ENCODE assay signal across 17 mouse cellular contexts in genomic region chr1:179551921-179552320, GRCm38 (mm10). TPM values are rescaled to one million over a fixed set of nuclear protein-coding genes. Genes with fewer than 3 reads are reported as not detected.
A peak's percentile ranks its signal among the peaks of the same experiment; 100 is the strongest.
DNase-seq lines count a peak whose midpoint lies in the region; ATAC-seq and TF ChIP-seq lines count a peak whose summit lies in the region.
"Had no signal": no experiment of that assay in that cellular context is flagged by ENCODE, and none has a peak within 500 bp of the region (broad histone marks: within the 10 kb centered on the region; RNA-seq: fewer than 3 reads in every experiment).

No protein-coding gene starts in this region.

- no peak overlapping the region for H3K9ac ChIP-seq in heart, adult 2 months (ENCODE audit: low read depth, low read length)
- no peak overlapping the region for H3K9ac ChIP-seq in lung, postnatal 0 days (replicated peaks; ENCODE audit: low read depth)
- H3K9ac ChIP-seq in liver, embryonic 12.5 days = peak overlapping the region; percentile 56
- H3K9ac ChIP-seq: limb, embryonic 15.5 days had no signal

- peak overlapping the region; percentile 36 for H3K27ac ChIP-seq in heart, adult 2 months
- peak overlapping the region; percentile 76 for H3K27ac ChIP-seq in lung, postnatal 0 days (ENCODE audit: low read length)
- H3K27ac ChIP-seq in liver, embryonic 12.5 days = peak overlapping the region; percentile 90
- peak overlapping the region; percentile 47; the same call in 1 of the 2 replicates for H3K27ac ChIP-seq in small intestine, adult 2 months (ENCODE audit: insufficient read depth, low read depth, low read length)
- H3K27ac ChIP-seq: limb, embryonic 15.5 days; midbrain, embryonic 10.5 days had no signal

- no peak for TF ChIP-seq EP300 in heart, adult 2 months (IDR thresholded peaks at IDR 0.05; ENCODE audit: insufficient read depth, low read depth, low read length)
- TF ChIP-seq EP300 in lung, postnatal 0 days (IDR thresholded peaks at IDR 0.05) = no peak

- H3K4me1 ChIP-seq in heart, adult 2 months (ENCODE audit: control insufficient read depth, insufficient read depth, low read length) = peaks cover 28% of the 10 kb centered on the region
- peaks cover 12% of the 10 kb centered on the region; the same call in 1 of the 2 replicates for H3K4me1 ChIP-seq in lung, postnatal 0 days (ENCODE audit: insufficient read depth, low read depth, low read length)
- H3K4me1 ChIP-seq in liver, embryonic 12.5 days = peaks cover 76% of the 10 kb centered on the region
- peaks cover 19% of the 10 kb centered on the region; the same call in 1 of the 2 replicates for H3K4me1 ChIP-seq in small intestine, adult 2 months (ENCODE audit: control insufficient read depth, insufficient read depth, insufficient read length, low read length)

- no peak overlapping the region for H3K4me3 ChIP-seq in heart, adult 2 months
- H3K4me3 ChIP-seq in lung, postnatal 0 days (ENCODE audit: low read depth, low read length) = no peak overlapping the region
- peak overlapping the region; percentile 26 for H3K4me3 ChIP-seq in liver, embryonic 12.5 days
- H3K4me3 ChIP-seq in small intestine, adult 2 months (ENCODE audit: low read depth, low read length) = no peak overlapping the region
- H3K4me3 ChIP-seq: layer of hippocampus, adult 2 months; limb, embryonic 15.5 days; midbrain, embryonic 10.5 days had no signal

- TF ChIP-seq POLR2A in heart, adult 2 months (IDR thresholded peaks at IDR 0.05; ENCODE audit: insufficient read depth, low read depth, low read length) = no peak
- TF ChIP-seq POLR2A in small intestine, adult 2 months (IDR thresholded peaks at IDR 0.05; ENCODE audit: low read depth, low read length) = no peak

- H3K27me3 ChIP-seq in heart, adult 2 months (ENCODE audit: control insufficient read depth, insufficient read depth, low read length) = no peaks in the 10 kb centered on the region
- no peaks in the 10 kb centered on the region for H3K27me3 ChIP-seq in lung, postnatal 0 days (replicated peaks; ENCODE audit: insufficient read depth, low read length)
- no peaks in the 10 kb centered on the region for H3K27me3 ChIP-seq in liver, embryonic 12.5 days (replicated peaks)
- H3K27me3 ChIP-seq in small intestine, adult 2 months (ENCODE audit: control insufficient read depth, insufficient read depth, low read length) = no peaks in the 10 kb centered on the region
- H3K27me3 ChIP-seq: limb, embryonic 15.5 days had no signal

- ATAC-seq in lung, postnatal 0 days = peak; percentile 32; the same call in 1 of the 2 replicates
- no peak for ATAC-seq in liver, embryonic 12.5 days
- ATAC-seq: forebrain, embryonic 14.5 days had no signal

- intact Hi-C loops in heart, adult 2 months (cut with DNase I) = no loop called here
- intact Hi-C loops in heart, postnatal 25 days (cut with DNase I) = no loop called here

- no peaks in the 10 kb centered on the region for H3K9me3 ChIP-seq in lung, postnatal 0 days (ENCODE audit: low read length)
- H3K9me3 ChIP-seq in liver, embryonic 12.5 days (replicated peaks) = no peaks in the 10 kb centered on the region
- H3K9me3 ChIP-seq: limb, embryonic 15.5 days; midbrain, embryonic 10.5 days had no signal

- TF ChIP-seq CTCF in heart, adult 2 months (IDR thresholded peaks at IDR 0.05) = no peak
- TF ChIP-seq CTCF in lung, postnatal 0 days (IDR thresholded peaks at IDR 0.05) = no peak
- TF ChIP-seq CTCF in small intestine, adult 2 months (IDR thresholded peaks at IDR 0.05; ENCODE audit: extremely low read depth, insufficient read length, insufficient replicate concordance, low read depth, low read length) = no peak

- H3K36me3 ChIP-seq in heart, adult 2 months (ENCODE audit: control insufficient read depth, insufficient read depth, low read length) = peaks cover 31% of the 10 kb centered on the region
- H3K36me3 ChIP-seq in lung, postnatal 0 days (ENCODE audit: insufficient read depth, low read length) = no peaks in the 10 kb centered on the region
- peaks cover 9% of the 10 kb centered on the region; the same call in 1 of the 2 replicates for H3K36me3 ChIP-seq in liver, embryonic 12.5 days
- no peaks in the 10 kb centered on the region for H3K36me3 ChIP-seq in small intestine, adult 2 months (ENCODE audit: control insufficient read depth, insufficient read depth, low read length)
- H3K36me3 ChIP-seq: limb, embryonic 15.5 days; midbrain, embryonic 10.5 days had no signal

- WGBS in heart, adult 2 months = 69% methylated on average over 4 of the region's 4 CpGs
- 65% methylated on average over 4 of the region's 4 CpGs for WGBS in lung, postnatal 0 days
- 52% methylated on average over 4 of the region's 4 CpGs for WGBS in liver, embryonic 12.5 days (ENCODE audit: insufficient replicate concordance)
- 29% methylated on average over 4 of the region's 4 CpGs for whole genome bisulfite sequencing in small intestine, adult 2 months

- no peak for DNase-seq in heart, adult 2 months
- DNase-seq in heart, postnatal 25 days (ENCODE audit: low spot score) = no peak
- DNase-seq in lung, postnatal 0 days (ENCODE audit: low spot score) = peak; percentile 75
- no peak for DNase-seq in lung, postnatal 14 days
- DNase-seq in right cerebral cortex, postnatal 4 days = no peak
- DNase-seq: cerebellum, adult 2 months; gastrocnemius, postnatal 25 days; kidney, adult 8-10 months; kidney, postnatal 14 days; right cerebral cortex, postnatal 14 days; thymus, postnatal 25 days had no signal

- H3K4me2 ChIP-seq in lung, postnatal 0 days (replicated peaks; ENCODE audit: low read depth, low read length) = no peak overlapping the region
- H3K4me2 ChIP-seq in liver, embryonic 12.5 days = peak overlapping the region; percentile 60
- H3K4me2 ChIP-seq: limb, embryonic 15.5 days had no signal

- H3K79me2 ChIP-seq in heart, adult 2 months (replicated peaks; ENCODE audit: control insufficient read depth, insufficient read depth, low read length) = peaks cover 9% of the 10 kb centered on the region

RNA-seq across cellular contexts. Expression of gene Cnst, which starts 5.8 kb away (rescaled TPM):
- 10 to 100 TPM; 46.7 to 48.8 TPM for total RNA-seq in heart, adult 2 months (2021)
- 23.4 and 45.9 TPM in 2 replicates for polyA plus RNA-seq in heart, adult 2 months (2012; rRNA removed)
- total RNA-seq in heart, postnatal 25 days (2021) = 10 to 100 TPM; 42.8 to 47.2 TPM
- 13.8 and 16.8 TPM in 2 replicates for polyA plus RNA-seq in lung, postnatal 0 days (2015; fragmentation: Nextera tagmentation; extraction: Ambion mirVana)
- polyA plus RNA-seq in liver, embryonic 12.5 days (2016; fragmentation: Nextera tagmentation; extraction: Ambion mirVana) = 17.8 and 18.7 TPM in 2 replicates
- 7.8 and 12.7 TPM in 2 replicates for polyA plus RNA-seq in small intestine, adult 2 months (2012; rRNA removed)

RNA-seq across cellular contexts. Expression of gene Tfb2m, which starts 5.9 kb away (rescaled TPM):
- 10 to 100 TPM; 51.3 to 58.3 TPM for total RNA-seq in heart, adult 2 months (2021)
- 19.2 and 33.6 TPM in 2 replicates for polyA plus RNA-seq in heart, adult 2 months (2012; rRNA removed)
- total RNA-seq in heart, postnatal 25 days (2021) = 10 to 100 TPM; 47.2 to 47.9 TPM
- polyA plus RNA-seq in lung, postnatal 0 days (2015; fragmentation: Nextera tagmentation; extraction: Ambion mirVana) = 22.3 and 26.1 TPM in 2 replicates
- 13.2 and 17.7 TPM in 2 replicates for polyA plus RNA-seq in liver, embryonic 12.5 days (2016; fragmentation: Nextera tagmentation; extraction: Ambion mirVana)
- 2.1 and 2.7 TPM in 2 replicates for polyA plus RNA-seq in small intestine, adult 2 months (2012; rRNA removed)

RNA-seq across cellular contexts. Expression of gene Smyd3, which starts 34.1 kb away (rescaled TPM):
- total RNA-seq in heart, adult 2 months (2021) = 1 to 10 TPM; 7.6 to 8.1 TPM
- polyA plus RNA-seq in heart, adult 2 months (2012; rRNA removed) = 2.7 and 4.2 TPM in 2 replicates
- 1 to 10 TPM; 5.6 to 6.0 TPM for total RNA-seq in heart, postnatal 25 days (2021)
- polyA plus RNA-seq in lung, postnatal 0 days (2015; fragmentation: Nextera tagmentation; extraction: Ambion mirVana) = 5.8 and 6.5 TPM in 2 replicates
- polyA plus RNA-seq in liver, embryonic 12.5 days (2016; fragmentation: Nextera tagmentation; extraction: Ambion mirVana) = 9.5 and 9.7 TPM in 2 replicates
- polyA plus RNA-seq in small intestine, adult 2 months (2012; rRNA removed) = 0.84 and 1.1 TPM in 2 replicates

Comparison
In these comparisons a context has a peak if more than half of its experiments do, and no peak if none do; other contexts are left out.
1. H3K27ac ChIP-seq: peak in every context shown above with its lines; median percentile 90 in liver, embryonic 12.5 days; 76 in lung, postnatal 0 days; 47 in small intestine, adult 2 months; 36 in heart, adult 2 months.